Mouse (Mus musculus) heart, postnatal 0 days (tissue): ENCODE measurements around the gene Copg1.

Source experiments
- CTCF ChIP-seq: IDR thresholded peaks from 2 replicates; pipeline ENCODE4 v1.5.1; 2016; ENCODE audit warnings: antibody characterized with exemption, control low read depth, low read depth
- EP300 ChIP-seq: IDR thresholded peaks from 2 replicates; pipeline ENCODE4 v1.6.1; 2016; ENCODE audit warnings: antibody characterized with exemption, low read depth

DNA sequence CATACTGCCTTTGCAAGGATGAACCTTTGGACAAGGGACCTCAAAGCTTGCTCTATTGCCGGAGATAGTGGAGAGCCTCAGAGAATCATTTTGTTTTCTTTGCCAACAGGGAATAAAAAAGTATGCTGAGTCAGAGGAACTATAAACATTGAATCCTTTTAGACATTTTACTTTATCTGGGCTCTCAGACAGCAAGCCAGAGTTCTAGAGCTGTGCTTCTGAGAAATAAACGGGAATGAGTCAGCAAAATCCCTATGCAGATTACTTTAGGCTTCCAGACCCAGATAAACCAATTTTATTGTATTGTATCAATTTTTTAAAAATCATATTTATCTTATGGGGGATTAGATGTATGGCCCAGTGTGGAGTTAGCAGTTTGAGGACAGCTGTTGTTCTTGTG, 20.4 kb upstream of the Copg1 start:
- TF ChIP-seq CTCF (no peak), EP300 (no peak)
